Mouse (Mus musculus) neural tube, embryonic 12.5 days (tissue): Measurements from ENCODE around the gene Ccdc33. TPM values are rescaled to one million over a fixed set of nuclear protein-coding genes. Genes with fewer than 3 reads are reported as not detected.

Experiments used
- ATAC-seq: fragments of 200-750 bp; cut with Nextera tagmentation; 2 replicates; pipeline ENCODE4 v1.8.0; 2017; ENCODE audit warnings: low read depth, mild to moderate bottlenecking, moderate TSS enrichment, moderate library complexity; ENCODE audit not compliant: low FRiP score
- H3K27ac ChIP-seq: fragments of 300-500 bp; sonication (generic); 2 replicates; pipeline ENCODE4 v1.5.1; 2016
- H3K27me3 ChIP-seq: fragments of 300-500 bp; sonication (generic); replicated peaks from 2 replicates; pipeline ENCODE4 v1.6.1; 2016; ENCODE audit warnings: mild to moderate bottlenecking
- H3K36me3 ChIP-seq: fragments of 300-500 bp; sonication (generic); 2 replicates; pipeline ENCODE4 v1.6.1; 2016; ENCODE audit warnings: mild to moderate bottlenecking
- H3K4me1 ChIP-seq: fragments of 300-500 bp; sonication (generic); 2 replicates; pipeline ENCODE4 v1.6.1; 2016
- H3K4me2 ChIP-seq: fragments of 300-500 bp; sonication (generic); replicated peaks from 2 replicates; pipeline ENCODE4 v1.6.1; 2016; ENCODE audit warnings: mild to moderate bottlenecking
- H3K4me3 ChIP-seq: fragments of 300-500 bp; sonication (generic); 2 replicates; pipeline ENCODE4 v1.5.1; 2016
- H3K9ac ChIP-seq: fragments of 300-500 bp; sonication (generic); 2 replicates; pipeline ENCODE4 v1.6.1; 2016; ENCODE audit warnings: mild to moderate bottlenecking
- H3K9me3 ChIP-seq: fragments of 300-500 bp; sonication (generic); 2 replicates; pipeline ENCODE4 v1.6.1; 2016; ENCODE audit warnings: mild to moderate bottlenecking
- WGBS: fragments of 180-500 bp; shearing (Covaris S2); methylation state at CpG from one replicate; pipeline ENCODE4 v1.1.7; 2016; 5-methylcytosine and 5-hydroxymethylcytosine counted together
- polyA plus RNA-seq: library from polyadenylated mRNA; unstranded; fragments of >200 nt; fragmentation: Nextera tagmentation; extraction: Ambion mirVana; gene quantifications from 2 replicates; pipeline ENCODE4 v1.2.1, GENCODE M21; 2016

Gene Ccdc33
- polyA plus RNA-seq, 1 experiment from 2014 or later, result 1.3 TPM

- Histone ChIP-seq H3K9me3 (no peaks in the 10 kb centered on the region), H3K4me3 (no peak overlapping the region), H3K4me2 (no peak overlapping the region), H3K27ac (no peak overlapping the region), H3K4me1 (peaks cover 29% of the 10 kb centered on the region), H3K36me3 (no peaks in the 10 kb centered on the region), H3K9ac (no peak overlapping the region), H3K27me3 (peaks cover 12% of the 10 kb centered on the region)
- 55% methylated on average over 15 of the region's 15 CpGs for WGBS
- no peak for ATAC-seq
Measured at GRCm38 (mm10) chr9:58105595-58106169, 12.9 kb downstream of the Ccdc33 start.

GRCm38 (mm10) chr9:58103647-58104046, 15.0 kb downstream of the Ccdc33 start:
- Histone ChIP-seq H3K36me3 (no peaks in the 10 kb centered on the region), H3K27me3 (no peaks in the 10 kb centered on the region), H3K27ac (no peak overlapping the region), H3K4me3 (no peak overlapping the region), H3K4me1 (peaks cover 28% of the 10 kb centered on the region), H3K9ac (no peak overlapping the region), H3K9me3 (no peaks in the 10 kb centered on the region), H3K4me2 (no peak overlapping the region)
- WGBS, result 54% methylated on average over 6 of the region's 6 CpGs
- ATAC-seq, result no peak

GRCm38 (mm10) chr9:58102013-58102412, 16.6 kb downstream of the Ccdc33 start:
- no peaks in the 10 kb centered on the region for H3K27me3 ChIP-seq
- peaks cover 24% of the 10 kb centered on the region for H3K4me1 ChIP-seq
- no peak overlapping the region for H3K9ac ChIP-seq
- 65% methylated on average over 4 of the region's 4 CpGs for WGBS
- H3K4me3 ChIP-seq, result no peak overlapping the region
- no peak for ATAC-seq
- H3K9me3 ChIP-seq, result no peaks in the 10 kb centered on the region
- no peak overlapping the region for H3K27ac ChIP-seq
- no peaks in the 10 kb centered on the region for H3K36me3 ChIP-seq
- H3K4me2 ChIP-seq, result no peak overlapping the region

GRCm38 (mm10) chr9:58099836-58100565, 18.6 kb downstream of the Ccdc33 start:
- 77% methylated on average over 5 of the region's 5 CpGs for WGBS
- no peak overlapping the region for H3K27ac ChIP-seq
- H3K4me1 ChIP-seq, result peaks cover 20% of the 10 kb centered on the region
- H3K4me2 ChIP-seq, result no peak overlapping the region
- no peak for ATAC-seq
- H3K27me3 ChIP-seq, result no peaks in the 10 kb centered on the region
- H3K9ac ChIP-seq, result no peak overlapping the region
- no peaks in the 10 kb centered on the region for H3K9me3 ChIP-seq
- H3K36me3 ChIP-seq, result no peaks in the 10 kb centered on the region
- H3K4me3 ChIP-seq, result no peak overlapping the region

- Histone ChIP-seq H3K4me1 (peaks cover 20% of the 10 kb centered on the region), H3K27ac (no peak overlapping the region), H3K9ac (no peak overlapping the region), H3K4me3 (no peak overlapping the region), H3K27me3 (no peaks in the 10 kb centered on the region; the same call in 1 of the 2 replicates), H3K36me3 (no peaks in the 10 kb centered on the region), H3K9me3 (no peaks in the 10 kb centered on the region), H3K4me2 (no peak overlapping the region)
- no peak for ATAC-seq
- 63% methylated on average over 5 of the region's 5 CpGs for WGBS
Measured at GRCm38 (mm10) chr9:58096629-58097301, 21.9 kb downstream of the Ccdc33 start.

- no peak overlapping the region for H3K9ac ChIP-seq
- 84% methylated on average over 6 of the region's 6 CpGs for WGBS
- H3K4me3 ChIP-seq, result no peak overlapping the region
- peaks cover 13% of the 10 kb centered on the region for H3K4me1 ChIP-seq
- no peak overlapping the region for H3K4me2 ChIP-seq
- no peaks in the 10 kb centered on the region; the same call in 1 of the 2 replicates for H3K27me3 ChIP-seq
- H3K36me3 ChIP-seq, result no peaks in the 10 kb centered on the region
- no peak overlapping the region for H3K27ac ChIP-seq
- H3K9me3 ChIP-seq, result no peaks in the 10 kb centered on the region
- no peak for ATAC-seq
Measured at GRCm38 (mm10) chr9:58095977-58096376, 22.6 kb downstream of the Ccdc33 start.

GRCm38 (mm10) chr9:58093776-58094175, 24.8 kb downstream of the Ccdc33 start:
- H3K36me3 ChIP-seq, result no peaks in the 10 kb centered on the region
- H3K9ac ChIP-seq, result no peak overlapping the region
- 69% methylated on average over 3 of the region's 3 CpGs for WGBS
- peaks cover 12% of the 10 kb centered on the region for H3K4me1 ChIP-seq
- H3K4me2 ChIP-seq, result no peak overlapping the region
- no peak overlapping the region for H3K27ac ChIP-seq
- H3K4me3 ChIP-seq, result no peak overlapping the region
- no peak for ATAC-seq
- no peaks in the 10 kb centered on the region for H3K9me3 ChIP-seq
- peaks cover 4% of the 10 kb centered on the region; the same call in 1 of the 2 replicates for H3K27me3 ChIP-seq

- H3K4me1 ChIP-seq, result peaks cover 19% of the 10 kb centered on the region
- no peak for ATAC-seq
- no peak overlapping the region for H3K9ac ChIP-seq
- 69% methylated on average over 7 of the region's 7 CpGs for WGBS
- H3K27ac ChIP-seq, result no peak overlapping the region
- no peak overlapping the region for H3K4me3 ChIP-seq
- H3K27me3 ChIP-seq, result peaks cover 4% of the 10 kb centered on the region
- H3K36me3 ChIP-seq, result no peaks in the 10 kb centered on the region
- H3K9me3 ChIP-seq, result no peaks in the 10 kb centered on the region
- no peak overlapping the region for H3K4me2 ChIP-seq
Measured at GRCm38 (mm10) chr9:58092581-58093269, 25.9 kb downstream of the Ccdc33 start.

GRCm38 (mm10) chr9:58091623-58092425, 26.8 kb downstream of the Ccdc33 start:
- Histone ChIP-seq H3K4me1 (peaks cover 21% of the 10 kb centered on the region), H3K27ac (no peak overlapping the region), H3K36me3 (no peaks in the 10 kb centered on the region), H3K4me2 (no peak overlapping the region), H3K9ac (no peak overlapping the region), H3K27me3 (peaks cover 4% of the 10 kb centered on the region), H3K9me3 (no peaks in the 10 kb centered on the region), H3K4me3 (no peak overlapping the region)
- 60% methylated on average over 4 of the region's 4 CpGs for WGBS
- ATAC-seq, result no peak

- H3K9ac ChIP-seq, result peak overlapping the region; percentile 18; the same call in 1 of the 2 replicates
- H3K36me3 ChIP-seq, result no peaks in the 10 kb centered on the region
- H3K27ac ChIP-seq, result no peak overlapping the region
- H3K27me3 ChIP-seq, result peaks cover 8% of the 10 kb centered on the region
- H3K4me3 ChIP-seq, result no peak overlapping the region
- peaks cover 45% of the 10 kb centered on the region for H3K4me1 ChIP-seq
- ATAC-seq, result no peak
- no peak overlapping the region for H3K4me2 ChIP-seq
- 50% methylated on average over 7 of the region's 7 CpGs for WGBS
- H3K9me3 ChIP-seq, result no peaks in the 10 kb centered on the region
Measured at GRCm38 (mm10) chr9:58087277-58087998, 31.2 kb downstream of the Ccdc33 start.

GRCm38 (mm10) chr9:58086861-58087260, 31.8 kb downstream of the Ccdc33 start:
- Histone ChIP-seq H3K4me3 (no peak overlapping the region), H3K27ac (no peak overlapping the region), H3K4me1 (peaks cover 45% of the 10 kb centered on the region), H3K4me2 (no peak overlapping the region), H3K36me3 (no peaks in the 10 kb centered on the region), H3K9me3 (no peaks in the 10 kb centered on the region), H3K9ac (peak overlapping the region; percentile 18; the same call in 1 of the 2 replicates), H3K27me3 (peaks cover 8% of the 10 kb centered on the region)
- WGBS, result 61% methylated on average over 7 of the region's 7 CpGs
- no peak for ATAC-seq
